Mouse (Mus musculus) skeletal muscle tissue, postnatal 0 days (tissue): ENCODE data around the gene Lrrc18. TPM values are rescaled to one million over a fixed set of nuclear protein-coding genes. Genes with fewer than 3 reads are reported as not detected.

Source experiments
- polyA plus RNA-seq: library from polyadenylated mRNA; unstranded; fragments of >200 nt; fragmentation: Nextera tagmentation; extraction: Ambion mirVana; gene quantifications from 2 replicates; pipeline ENCODE4 v1.2.1, GENCODE M21; 2015

Lrrc18 gene
- 0.29 and 0.43 TPM in 2 replicates for polyA plus RNA-seq

GRCm38 (mm10) chr14:32991082-32991481 lies at the start of gene Lrrc18:
Gene Lrrc18, plus strand, starts transcription at chr14:32991382.

Other genes starting within 250 kb of the Lrrc18 start
- 0.63 and 0.79 TPM in 2 replicates for gene Tmem273, start 205.4 kb upstream of the Lrrc18 start, polyA plus RNA-seq
- 0.08 and 0.15 TPM in 2 replicates for gene Fam170b, start 157.4 kb upstream of the Lrrc18 start, polyA plus RNA-seq
- 29.8 and 32.7 TPM in 2 replicates for gene Vstm4, start 134.6 kb upstream of the Lrrc18 start, polyA plus RNA-seq
- gene Wdfy4, start 194.1 kb downstream of the Lrrc18 start, polyA plus RNA-seq = 0.26 and 0.61 TPM in 2 replicates
- 0.58 and 1.1 TPM in 2 replicates for gene Arhgap22, start 222.6 kb downstream of the Lrrc18 start, polyA plus RNA-seq